Mouse (Mus musculus): ENCODE data around the gene Triobp. TPM values are rescaled to one million over a fixed set of nuclear protein-coding genes. Genes with fewer than 3 reads are reported as not detected.

Gene Triobp
- polyA plus RNA-seq (2014; fragmentation: Nextera tagmentation; extraction: Ambion mirVana): 46.7 and 50.7 TPM in 2 replicates

- WGBS: under 1% methylated on average over 24 of the region's 24 CpGs
- peaks cover 14% of the 10 kb centered on the region for H3K27me3 ChIP-seq (replicated peaks; ENCODE audit: control insufficient read depth, insufficient read depth, low read length)
- peak within 1 kb of the TSS; percentile 48 for H3K4me3 ChIP-seq (ENCODE audit: low read depth, low read length)
- DNase-seq (ENCODE audit: low spot score) (peak; percentile 83), ATAC-seq (replicated peaks; ENCODE audit: low FRiP score) (peak; percentile 89)
- H3K9me3 ChIP-seq (ENCODE audit: control insufficient read depth, low read length): no peaks in the 10 kb centered on the region
- H3K36me3 ChIP-seq (ENCODE audit: control insufficient read depth, insufficient read depth, low read length): no peaks in the 10 kb centered on the region
- no peak within 1 kb of the TSS for H3K9ac ChIP-seq (ENCODE audit: low read depth, low read length)
- peaks cover 7% of the 10 kb centered on the region for H3K4me1 ChIP-seq (replicated peaks; ENCODE audit: control insufficient read depth, insufficient read depth, low read length)
- no peak within 1 kb of the TSS for H3K27ac ChIP-seq (ENCODE audit: low read depth, low read length)
- H3K4me2 ChIP-seq: peak within 1 kb of the TSS; percentile 81
Measured at GRCm38 (mm10) chr15:78947657-78948056, at the start of gene Triobp. Triobp (plus strand) TSS chr15:78947724.

GRCm38 (mm10) chr15:78898507-78899001 lies 49.0 kb upstream of the Triobp start:
- peak overlapping the region; percentile 94 for H3K27ac ChIP-seq (ENCODE audit: low read depth, low read length)
- peaks cover 7% of the 10 kb centered on the region for H3K36me3 ChIP-seq (ENCODE audit: control insufficient read depth, insufficient read depth, low read length)
- no peak for ATAC-seq (replicated peaks; ENCODE audit: low FRiP score)
- WGBS: 35% methylated on average over 6 of the region's 6 CpGs
- no peak for DNase-seq (ENCODE audit: low spot score)
- H3K9ac ChIP-seq (ENCODE audit: low read depth, low read length): peak overlapping the region; percentile 83
- H3K9me3 ChIP-seq (ENCODE audit: control insufficient read depth, low read length): no peaks in the 10 kb centered on the region
- H3K27me3 ChIP-seq (replicated peaks; ENCODE audit: control insufficient read depth, insufficient read depth, low read length): no peaks in the 10 kb centered on the region
- peak overlapping the region; percentile 65 for H3K4me3 ChIP-seq (ENCODE audit: low read depth, low read length)
- peak overlapping the region; percentile 96 for H3K4me2 ChIP-seq
- H3K4me1 ChIP-seq (replicated peaks; ENCODE audit: control insufficient read depth, insufficient read depth, low read length): peaks cover 69% of the 10 kb centered on the region

- peak within 1 kb of the TSS; percentile 94 for H3K27ac ChIP-seq (ENCODE audit: low read depth, low read length)
- no peaks in the 10 kb centered on the region for H3K9me3 ChIP-seq (ENCODE audit: control insufficient read depth, low read length)
- no peaks in the 10 kb centered on the region for H3K27me3 ChIP-seq (replicated peaks; ENCODE audit: control insufficient read depth, insufficient read depth, low read length)
- ATAC-seq (replicated peaks; ENCODE audit: low FRiP score) (no peak), DNase-seq (ENCODE audit: low spot score) (no peak)
- peaks cover 13% of the 10 kb centered on the region for H3K36me3 ChIP-seq (ENCODE audit: control insufficient read depth, insufficient read depth, low read length)
- peak within 1 kb of the TSS; percentile 83 for H3K9ac ChIP-seq (ENCODE audit: low read depth, low read length)
- WGBS: 2% methylated on average over 16 of the region's 20 CpGs
- peaks cover 62% of the 10 kb centered on the region for H3K4me1 ChIP-seq (replicated peaks; ENCODE audit: control insufficient read depth, insufficient read depth, low read length)
- H3K4me3 ChIP-seq (ENCODE audit: low read depth, low read length): peak within 1 kb of the TSS; percentile 65
- H3K4me2 ChIP-seq: peak within 1 kb of the TSS; percentile 96
Measured at GRCm38 (mm10) chr15:78899409-78899739, 48.1 kb upstream of the Triobp start, which contains the start of gene Gm49510. Gm49510 (plus strand) TSS chr15:78899667.

- peak within 1 kb of the TSS; percentile 83 for H3K9ac ChIP-seq (ENCODE audit: low read depth, low read length)
- peaks cover 56% of the 10 kb centered on the region for H3K4me1 ChIP-seq (replicated peaks; ENCODE audit: control insufficient read depth, insufficient read depth, low read length)
- WGBS: under 1% methylated on average over 47 of the region's 47 CpGs
- H3K27ac ChIP-seq (ENCODE audit: low read depth, low read length): peak within 1 kb of the TSS; percentile 94
- ATAC-seq (replicated peaks; ENCODE audit: low FRiP score): peak; percentile 67
- peaks cover 16% of the 10 kb centered on the region for H3K36me3 ChIP-seq (ENCODE audit: control insufficient read depth, insufficient read depth, low read length)
- H3K4me2 ChIP-seq: peak within 1 kb of the TSS; percentile 96
- peak within 1 kb of the TSS; percentile 65 for H3K4me3 ChIP-seq (ENCODE audit: low read depth, low read length)
- no peaks in the 10 kb centered on the region for H3K9me3 ChIP-seq (ENCODE audit: control insufficient read depth, low read length)
- H3K27me3 ChIP-seq (replicated peaks; ENCODE audit: control insufficient read depth, insufficient read depth, low read length): no peaks in the 10 kb centered on the region
- DNase-seq (ENCODE audit: low spot score): peak; percentile 87
Measured at GRCm38 (mm10) chr15:78899740-78900584, 47.6 kb upstream of the Triobp start, which contains the start of gene Sh3bp1. Sh3bp1 (plus strand) TSS chr15:78899768.

GRCm38 (mm10) chr15:78900585-78901421 lies 46.7 kb upstream of the Triobp start:
- peak overlapping the region; percentile 83 for H3K9ac ChIP-seq (ENCODE audit: low read depth, low read length)
- H3K27ac ChIP-seq (ENCODE audit: low read depth, low read length): peak overlapping the region; percentile 94; the same call in 1 of the 2 replicates
- peaks cover 22% of the 10 kb centered on the region for H3K36me3 ChIP-seq (ENCODE audit: control insufficient read depth, insufficient read depth, low read length)
- H3K4me3 ChIP-seq (ENCODE audit: low read depth, low read length): peak overlapping the region; percentile 65
- DNase-seq (ENCODE audit: low spot score): no peak
- ATAC-seq (replicated peaks; ENCODE audit: low FRiP score): no peak
- H3K9me3 ChIP-seq (ENCODE audit: control insufficient read depth, low read length): no peaks in the 10 kb centered on the region
- peaks cover 47% of the 10 kb centered on the region for H3K4me1 ChIP-seq (replicated peaks; ENCODE audit: control insufficient read depth, insufficient read depth, low read length)
- WGBS: 16% methylated on average over 18 of the region's 18 CpGs
- no peaks in the 10 kb centered on the region for H3K27me3 ChIP-seq (replicated peaks; ENCODE audit: control insufficient read depth, insufficient read depth, low read length)
- peak overlapping the region; percentile 96 for H3K4me2 ChIP-seq

- Histone ChIP-seq H3K4me2 (peak overlapping the region; percentile 96), H3K27ac (ENCODE audit: low read depth, low read length) (peak overlapping the region; percentile 94; the same call in 1 of the 2 replicates), H3K9me3 (ENCODE audit: control insufficient read depth, low read length) (no peaks in the 10 kb centered on the region), H3K36me3 (ENCODE audit: control insufficient read depth, insufficient read depth, low read length) (peaks cover 26% of the 10 kb centered on the region), H3K4me3 (ENCODE audit: low read depth, low read length) (peak overlapping the region; percentile 65), H3K27me3 (replicated peaks; ENCODE audit: control insufficient read depth, insufficient read depth, low read length) (no peaks in the 10 kb centered on the region), H3K9ac (ENCODE audit: low read depth, low read length) (peak overlapping the region; percentile 83), H3K4me1 (replicated peaks; ENCODE audit: control insufficient read depth, insufficient read depth, low read length) (peaks cover 41% of the 10 kb centered on the region)
- ATAC-seq (replicated peaks; ENCODE audit: low FRiP score): no peak
- no peak for DNase-seq (ENCODE audit: low spot score)
- WGBS: 57% methylated on average over 8 of the region's 8 CpGs
Measured at GRCm38 (mm10) chr15:78901422-78901789, 46.1 kb upstream of the Triobp start.

- DNase-seq (ENCODE audit: low spot score) (peak; percentile 78), ATAC-seq (replicated peaks; ENCODE audit: low FRiP score) (no peak; the same call in 1 of the 2 replicates)
- peaks cover 24% of the 10 kb centered on the region for H3K4me1 ChIP-seq (replicated peaks; ENCODE audit: control insufficient read depth, insufficient read depth, low read length)
- H3K27ac ChIP-seq (ENCODE audit: low read depth, low read length): no peak overlapping the region
- peak overlapping the region; percentile 31; the same call in 1 of the 2 replicates for H3K4me2 ChIP-seq
- peaks cover 37% of the 10 kb centered on the region for H3K36me3 ChIP-seq (ENCODE audit: control insufficient read depth, insufficient read depth, low read length)
- H3K9ac ChIP-seq (ENCODE audit: low read depth, low read length): no peak overlapping the region
- no peaks in the 10 kb centered on the region for H3K9me3 ChIP-seq (ENCODE audit: control insufficient read depth, low read length)
- H3K27me3 ChIP-seq (replicated peaks; ENCODE audit: control insufficient read depth, insufficient read depth, low read length): no peaks in the 10 kb centered on the region
- H3K4me3 ChIP-seq (ENCODE audit: low read depth, low read length): no peak overlapping the region
- WGBS: 11% methylated on average over 2 of the region's 2 CpGs
Measured at GRCm38 (mm10) chr15:78903243-78903642, 44.3 kb upstream of the Triobp start.

- H3K9ac ChIP-seq (ENCODE audit: low read depth, low read length): no peak overlapping the region
- H3K4me2 ChIP-seq: no peak overlapping the region
- ATAC-seq (replicated peaks; ENCODE audit: low FRiP score) (no peak), DNase-seq (ENCODE audit: low spot score) (no peak)
- no peaks in the 10 kb centered on the region for H3K9me3 ChIP-seq (ENCODE audit: control insufficient read depth, low read length)
- no peak overlapping the region for H3K27ac ChIP-seq (ENCODE audit: low read depth, low read length)
- no peak overlapping the region for H3K4me3 ChIP-seq (ENCODE audit: low read depth, low read length)
- 81% methylated on average over 7 of the region's 7 CpGs for WGBS
- H3K27me3 ChIP-seq (replicated peaks; ENCODE audit: control insufficient read depth, insufficient read depth, low read length): no peaks in the 10 kb centered on the region
- peaks cover 5% of the 10 kb centered on the region; the same call in 1 of the 2 replicates for H3K4me1 ChIP-seq (replicated peaks; ENCODE audit: control insufficient read depth, insufficient read depth, low read length)
- H3K36me3 ChIP-seq (ENCODE audit: control insufficient read depth, insufficient read depth, low read length): peaks cover 56% of the 10 kb centered on the region
Measured at GRCm38 (mm10) chr15:78908399-78908798, 39.1 kb upstream of the Triobp start.

Measured in liver, embryonic 11.5 days (tissue).